Mouse (Mus musculus) E14TG2a.4 (cell line): ENCODE data around the gene Mael.

Experiments used
- CTCF ChIP-seq: conservative IDR thresholded peaks from 2 replicates; pipeline ENCODE4 v1.5.1; 2014; ENCODE audit warnings: low read length
- NANOG ChIP-seq: IDR thresholded peaks from 2 replicates; pipeline ENCODE4 v1.6.1; 2014; ENCODE audit warnings: borderline replicate concordance, low read length, mixed read lengths
- POU5F1 ChIP-seq: IDR thresholded peaks from 2 replicates; pipeline ENCODE4 v1.6.1; 2014; ENCODE audit warnings: low read length, borderline replicate concordance

DNA sequence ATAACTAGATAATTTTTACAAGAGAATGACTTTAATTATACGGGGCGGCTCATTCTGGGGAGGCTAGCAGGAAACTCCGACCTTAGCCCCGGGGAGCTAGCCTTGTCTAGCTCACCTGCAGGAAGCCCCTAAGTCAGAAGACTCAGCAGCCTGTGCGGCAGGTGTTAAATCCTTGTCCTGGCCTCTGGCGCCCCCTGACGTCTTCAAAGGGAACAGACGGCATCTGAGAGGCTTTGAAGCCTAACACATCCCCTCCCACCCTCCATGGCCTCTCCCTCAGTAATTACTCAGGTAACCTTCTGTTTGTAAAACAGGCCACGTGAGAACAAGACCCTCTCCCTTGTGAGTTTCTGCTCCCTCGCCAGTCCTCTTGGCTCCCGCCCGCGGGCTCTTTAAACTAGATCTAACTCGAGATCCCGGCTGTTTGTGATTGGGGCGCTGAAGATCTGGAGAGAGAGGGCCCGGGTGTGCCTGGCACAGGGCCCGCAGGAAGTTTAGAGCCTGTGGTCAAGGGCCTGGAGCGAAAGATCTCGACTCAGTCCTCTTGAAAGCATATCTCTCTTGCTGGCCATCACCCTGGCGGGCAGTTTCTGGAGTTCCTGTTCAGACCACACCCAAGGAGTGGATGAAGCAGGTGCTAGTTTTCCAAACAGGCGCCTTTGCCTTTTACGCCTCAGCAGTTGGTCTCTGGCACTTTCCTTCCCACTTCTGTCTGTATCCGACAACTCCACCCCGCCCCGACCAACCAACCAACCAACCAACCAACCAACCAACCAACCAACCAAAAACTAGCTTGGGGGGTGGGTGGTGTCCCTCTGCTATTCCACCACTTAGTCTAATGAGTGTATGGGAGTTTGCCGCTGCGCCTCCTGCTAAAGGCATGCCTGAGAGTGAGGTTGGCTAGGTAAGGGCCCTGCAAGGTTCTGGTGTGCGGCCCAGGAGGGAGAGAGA lies 84.1 kb downstream of the Mael start:
- TF ChIP-seq CTCF (peak; percentile 78), NANOG (no peak), POU5F1 (no peak)
